Mouse (Mus musculus) heart, postnatal 4 days (tissue): Measurements from ENCODE around the gene Peak1. TPM values are rescaled to one million over a fixed set of nuclear protein-coding genes. Genes with fewer than 3 reads are reported as not detected.

Experiments used
- DNase-seq: peaks from one replicate; pipeline ENCODE4 v3.0.0; 2021
- total RNA-seq, 2 experiments: library from RNA; stranded (reverse); gene quantifications; 2 replicates each; pipeline ENCODE4 v1.2.3; 2021

Gene Peak1
- total RNA-seq, 2 experiments from 2014 or later, result 49.2 to 55.0 TPM

GRCm38 (mm10) chr9:56243885-56244284, 174.0 kb downstream of the Peak1 start:
- DNase-seq, result no peak

- no peak for DNase-seq
Measured at GRCm38 (mm10) chr9:56242686-56243085, 175.2 kb downstream of the Peak1 start.

DNA sequence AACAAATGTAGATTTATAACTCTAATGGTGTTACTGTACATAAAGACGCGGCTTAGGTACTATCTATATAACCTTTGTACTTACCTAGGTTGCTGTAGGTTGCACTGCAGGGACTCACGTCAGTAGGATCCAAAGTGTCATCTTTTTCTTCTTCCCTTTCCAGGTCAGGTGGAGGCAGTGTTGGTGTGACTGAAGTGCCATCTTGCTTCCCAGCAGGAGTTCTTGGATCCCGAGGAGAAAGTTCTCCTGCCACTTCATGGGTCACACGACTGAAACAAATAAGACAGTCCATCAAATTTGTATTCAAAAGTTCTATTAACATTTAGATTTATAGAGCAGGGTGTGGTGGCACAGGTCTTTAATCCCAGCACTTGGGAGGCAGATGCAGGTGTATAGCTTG, 176.8 kb downstream of the Peak1 start:
- DNase-seq, result no peak

DNA sequence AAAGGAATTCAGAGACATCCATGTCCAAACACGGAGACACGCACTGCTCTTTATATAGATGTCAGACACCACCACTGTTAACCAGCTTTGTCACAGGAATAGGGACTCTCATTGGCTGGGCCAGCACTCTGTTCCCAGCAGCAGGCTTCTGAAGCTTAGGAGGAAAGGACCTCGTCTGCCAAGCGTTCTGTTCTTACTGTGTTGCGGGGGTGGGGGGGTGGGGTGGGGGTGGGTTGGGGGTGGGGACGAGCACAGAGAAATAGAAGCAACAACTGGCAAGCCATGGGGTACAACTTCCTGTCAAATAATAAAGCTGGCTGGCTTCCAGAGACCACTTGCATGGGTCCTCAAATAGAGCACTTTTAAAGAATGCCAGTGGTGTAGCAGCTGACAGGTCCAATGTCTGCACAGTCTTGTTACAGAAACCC, 182.0 kb downstream of the Peak1 start:
- peak; percentile 24 for DNase-seq

- no peak for DNase-seq
Measured at GRCm38 (mm10) chr9:56235281-56235680, 182.6 kb downstream of the Peak1 start.

GRCm38 (mm10) chr9:56234561-56234960, 183.3 kb downstream of the Peak1 start:
- DNase-seq, result no peak

GRCm38 (mm10) chr9:56233316-56233715, 184.6 kb downstream of the Peak1 start:
- DNase-seq, result no peak

- peak; percentile 21 for DNase-seq
Measured at GRCm38 (mm10) chr9:56230906-56231305, 187.0 kb downstream of the Peak1 start.

GRCm38 (mm10) chr9:56227626-56228025, 190.2 kb downstream of the Peak1 start:
- no peak for DNase-seq

- peak; percentile 83 for DNase-seq
Measured at GRCm38 (mm10) chr9:56223429-56224051, 194.3 kb downstream of the Peak1 start.

DNA sequence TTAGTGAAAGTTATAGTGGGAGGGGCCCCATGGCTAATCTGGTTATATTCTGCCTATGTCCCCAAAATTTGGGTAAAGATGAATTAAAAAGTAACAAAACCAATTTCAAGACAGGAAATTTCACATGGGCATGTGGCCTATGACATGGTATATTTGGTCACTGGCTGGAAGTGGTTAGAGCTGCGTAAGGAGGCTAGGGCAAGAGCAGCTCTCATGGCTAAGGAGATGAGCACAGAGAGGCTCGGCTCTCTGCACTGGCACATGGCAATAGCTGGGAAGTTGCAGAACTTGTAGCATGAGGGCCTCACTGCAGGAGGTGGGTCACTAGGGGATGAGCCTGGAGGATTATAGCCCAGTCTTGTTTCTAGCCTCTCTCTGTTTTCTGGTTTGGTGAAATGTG, 199.0 kb downstream of the Peak1 start:
- no peak for DNase-seq

GRCm38 (mm10) chr9:56218043-56218442, 199.8 kb downstream of the Peak1 start:
- DNase-seq, result no peak

DNA sequence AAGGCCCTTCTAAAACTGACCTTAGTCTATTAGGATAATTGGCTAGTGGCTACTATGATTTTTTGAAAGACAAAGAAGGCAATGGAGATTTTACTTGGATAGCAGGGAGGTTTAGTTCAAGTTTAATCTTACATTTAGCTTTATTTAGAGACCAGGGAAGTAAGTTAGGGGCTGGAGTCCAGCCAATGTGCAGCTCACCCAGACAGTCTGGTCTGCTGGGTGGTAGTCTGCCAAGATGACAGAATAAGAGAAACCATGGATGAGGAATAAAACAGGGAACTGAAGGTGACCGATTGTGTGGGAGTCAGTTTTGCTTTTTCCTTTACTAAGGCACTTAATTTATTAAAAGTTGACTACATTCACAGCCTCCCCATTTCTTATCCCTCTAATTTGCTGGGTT, 200.5 kb downstream of the Peak1 start:
- DNase-seq, result peak; percentile 23

DNA sequence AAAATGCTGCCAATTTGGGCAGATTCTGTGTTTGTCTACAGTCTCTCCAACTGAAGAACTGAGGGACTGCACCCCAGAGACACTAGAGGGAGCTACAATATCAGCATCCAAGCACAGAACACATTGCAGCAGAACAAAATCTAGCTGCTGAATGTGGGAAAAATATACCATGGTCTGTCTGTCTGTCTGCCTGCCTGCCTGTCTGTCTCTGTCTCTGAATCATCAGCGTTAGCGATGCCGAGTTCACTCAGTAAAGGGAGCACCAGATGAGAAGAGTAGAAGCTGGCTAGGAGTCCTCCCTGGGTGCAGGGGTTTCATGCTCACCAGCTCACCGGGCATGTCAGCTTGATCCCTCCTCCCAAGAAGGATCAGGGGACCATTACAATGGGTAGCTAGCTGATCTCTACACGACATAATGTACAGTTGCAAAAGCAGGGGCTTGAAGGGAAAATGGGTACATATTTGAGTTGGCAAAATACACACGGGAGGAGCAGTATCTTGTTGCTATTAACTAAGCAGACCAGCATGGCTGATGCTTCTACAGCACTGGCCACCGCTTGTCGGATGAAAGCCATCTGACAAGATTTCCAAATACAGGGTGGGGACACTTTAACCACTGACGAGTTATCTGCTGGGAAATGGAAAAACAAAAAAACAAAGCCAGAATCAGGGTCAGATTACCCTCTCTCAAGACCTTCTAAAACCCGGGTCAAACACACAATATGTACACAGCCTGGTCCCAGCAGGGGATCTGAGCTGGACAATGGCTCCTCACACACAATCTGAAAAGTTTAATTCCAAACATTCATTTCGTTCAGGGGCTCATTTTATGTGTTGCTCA, 204.2 kb downstream of the Peak1 start:
- DNase-seq, result peak; percentile 58

GRCm38 (mm10) chr9:56208817-56209216, 209.1 kb downstream of the Peak1 start:
- DNase-seq, result no peak

DNA sequence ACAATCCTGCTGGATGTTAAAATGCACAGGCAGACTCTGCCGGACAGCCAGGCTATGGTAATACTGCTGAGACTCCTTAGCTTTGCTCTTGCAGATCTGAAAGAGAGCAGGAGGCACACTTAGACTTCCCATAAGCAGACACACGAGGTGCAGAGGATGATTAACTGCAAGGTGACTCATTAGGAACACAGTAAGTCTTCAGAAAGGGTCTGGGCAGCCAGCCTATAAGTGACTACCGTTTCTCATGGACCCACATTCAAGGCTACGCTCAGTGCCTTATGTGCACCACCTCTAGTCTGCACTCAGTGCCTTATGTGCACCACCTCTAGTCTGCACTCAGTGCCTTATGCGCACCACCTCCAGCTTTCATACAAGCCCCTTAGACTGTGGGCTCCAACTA, 210.4 kb downstream of the Peak1 start:
- DNase-seq, result no peak

DNA sequence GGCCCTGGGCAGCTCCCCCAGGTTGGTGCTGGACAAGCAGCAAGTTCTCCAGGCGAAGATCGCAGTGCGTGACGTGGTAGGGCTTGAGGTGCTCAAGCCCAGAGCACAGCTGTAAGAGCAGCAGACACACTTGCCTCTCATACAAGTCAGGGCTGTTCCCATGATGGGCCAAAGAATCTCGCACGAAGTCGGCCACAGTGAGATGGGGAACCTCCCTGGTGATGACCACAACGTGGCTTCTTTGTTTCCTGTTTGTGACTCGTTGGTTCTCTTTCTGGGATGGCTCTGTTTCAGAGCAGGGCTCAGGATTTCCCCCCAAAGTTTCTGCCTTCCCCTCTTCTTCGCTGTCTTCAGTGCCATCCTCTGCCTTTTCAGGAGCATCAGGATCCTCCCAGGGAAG, 210.8 kb downstream of the Peak1 start:
- no peak for DNase-seq

DNA sequence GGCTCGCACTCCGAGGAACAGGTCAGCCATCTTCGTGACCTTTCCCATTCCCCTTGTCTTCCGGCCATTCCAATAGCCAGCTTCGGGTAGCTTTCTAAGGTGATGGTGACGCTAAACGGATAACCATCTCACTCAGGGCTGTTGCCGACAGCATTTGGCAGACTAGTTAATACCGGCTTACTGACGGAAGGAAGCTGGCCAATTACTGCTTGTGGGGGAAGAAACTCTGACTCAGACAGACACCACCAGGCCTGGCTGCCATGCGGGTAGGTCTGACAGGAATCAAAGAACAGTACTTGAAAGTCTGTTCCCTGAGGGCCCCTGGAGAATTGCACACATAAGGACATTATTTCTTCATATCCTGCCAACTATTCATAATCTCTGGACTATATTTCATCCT, 212.5 kb downstream of the Peak1 start:
- DNase-seq, result no peak

DNA sequence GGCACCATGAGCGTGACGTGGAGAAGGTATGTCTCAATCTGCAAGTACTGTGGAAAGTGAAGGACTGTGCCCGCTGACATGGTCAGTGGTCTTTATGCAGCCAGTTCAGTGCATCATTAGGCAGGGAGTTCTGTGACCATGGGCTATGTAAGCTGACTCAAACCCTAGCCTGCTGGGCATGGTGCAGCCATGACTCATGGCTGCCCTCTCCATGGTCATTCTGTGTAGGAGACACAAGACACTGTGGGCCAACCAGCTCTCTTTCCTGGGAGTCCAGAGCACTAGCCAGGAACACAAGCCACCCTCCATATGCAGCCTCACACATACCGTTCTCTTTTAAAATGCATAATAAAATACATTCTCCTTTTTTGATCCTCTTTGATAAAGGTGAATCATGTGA, 213.6 kb downstream of the Peak1 start:
- no peak for DNase-seq

GRCm38 (mm10) chr9:56200645-56201314, 217.1 kb downstream of the Peak1 start:
- peak; percentile 93 for DNase-seq

GRCm38 (mm10) chr9:56200200-56200599, 217.7 kb downstream of the Peak1 start:
- DNase-seq, result no peak

DNA sequence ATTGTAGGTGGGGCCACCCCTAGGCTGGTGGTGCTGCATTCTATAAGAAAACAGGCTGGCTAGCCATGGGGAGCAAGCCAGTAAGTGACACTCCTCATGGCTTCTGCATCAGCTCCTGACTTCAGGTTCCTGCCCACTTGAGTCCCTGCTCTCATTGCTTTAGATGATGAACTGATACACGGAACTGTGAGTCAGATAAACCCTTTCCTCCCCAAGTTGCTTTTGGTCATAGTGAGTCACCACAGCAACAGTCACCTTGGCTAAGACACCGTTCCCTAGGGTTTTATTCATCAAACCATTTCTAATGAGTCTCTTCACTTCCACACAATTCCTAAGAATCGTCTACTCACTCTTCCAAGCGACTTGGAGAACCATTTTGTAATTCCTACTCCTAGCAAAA, 220.9 kb downstream of the Peak1 start:
- DNase-seq, result no peak

- no peak for DNase-seq
Measured at GRCm38 (mm10) chr9:56195193-56195592, 222.7 kb downstream of the Peak1 start.
